Mouse (Mus musculus): ENCODE measurements around the gene Fam110a.

DNA sequence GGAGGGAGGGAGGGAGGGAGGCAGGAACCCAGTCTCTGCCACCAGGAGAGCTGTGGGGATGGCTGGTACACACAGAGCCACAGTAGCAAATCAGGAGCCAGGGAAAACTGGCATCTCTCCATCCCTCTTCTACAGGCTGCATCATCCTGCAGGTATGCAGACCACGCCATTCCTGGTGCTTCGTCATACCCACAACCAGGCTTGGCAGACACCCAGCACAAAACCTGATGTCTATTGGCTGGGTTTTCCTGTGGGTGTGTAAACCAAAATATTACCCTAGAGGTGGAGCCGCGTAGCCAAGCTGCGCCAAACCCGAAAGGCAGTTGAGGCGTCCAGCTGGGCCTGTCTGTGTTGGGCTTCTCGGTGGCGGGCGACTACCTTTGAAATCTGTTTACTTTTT lies 17.5 kb downstream of the Fam110a start:
- no peak for TF ChIP-seq CTCF (IDR thresholded peaks at IDR 0.05; ENCODE audit: low read depth, low read length)
- TF ChIP-seq POLR2A (IDR thresholded peaks at IDR 0.05; ENCODE audit: borderline replicate concordance, low read depth, low read length) = no peak
